Mouse (Mus musculus) layer of hippocampus, postnatal 36 days (tissue): ENCODE measurements around the gene Gstp2. TPM values are rescaled to one million over a fixed set of nuclear protein-coding genes. Genes with fewer than 3 reads are reported as not detected.
"Not testable (repeated sequence)": the region's sequence is repeated elsewhere in the genome, so short reads cannot be mapped to it uniquely, and the experiment has no call there.

Experiments
- DNase-seq, 2 experiments: peaks; one replicate each; pipeline ENCODE4 v3.0.0; 2022
- total RNA-seq, 2 experiments: library from RNA; stranded (reverse); gene quantifications; 2 replicates each; pipeline ENCODE4 v1.2.3; 2021

The Gstp2 gene
- total RNA-seq, 2 experiments from 2014 or later = 36.3 to 43.5 TPM

GRCm38 (mm10) chr19:4070311-4070710, 24.5 kb upstream of the Gstp2 start:
- DNase-seq = no peak

- no peak for DNase-seq
These were observed 23.0 kb upstream of the Gstp2 start for GRCm38 (mm10) chr19:4068717-4069410.

- DNase-seq = not testable (repeated sequence)
These were observed 22.4 kb upstream of the Gstp2 start for GRCm38 (mm10) chr19:4068242-4068641.

- DNase-seq = no peak
These were observed 21.1 kb upstream of the Gstp2 start for GRCm38 (mm10) chr19:4066877-4067276.

- no peak for DNase-seq
These were observed 20.5 kb upstream of the Gstp2 start for GRCm38 (mm10) chr19:4066280-4066679.

GRCm38 (mm10) chr19:4064501-4064900, 18.7 kb upstream of the Gstp2 start:
- not testable (repeated sequence) for DNase-seq

GRCm38 (mm10) chr19:4063357-4063756, 17.5 kb upstream of the Gstp2 start:
- not testable (repeated sequence) for DNase-seq

- DNase-seq = no peak
These were observed 15.2 kb upstream of the Gstp2 start for GRCm38 (mm10) chr19:4060899-4061465.

GRCm38 (mm10) chr19:4060044-4060898, 14.4 kb upstream of the Gstp2 start:
- not testable (repeated sequence) for DNase-seq

GRCm38 (mm10) chr19:4059069-4059740, 13.4 kb upstream of the Gstp2 start, which contains the start of gene Gstp3:
Gene Gstp3, minus strand, starts transcription at chr19:4059569.
- DNase-seq = no peak

- DNase-seq = no peak
These were observed 12.8 kb upstream of the Gstp2 start for GRCm38 (mm10) chr19:4058581-4058980.

GRCm38 (mm10) chr19:4057962-4058361, 12.1 kb upstream of the Gstp2 start:
- no peak for DNase-seq

- DNase-seq = no peak
These were observed 11.6 kb upstream of the Gstp2 start for GRCm38 (mm10) chr19:4057389-4057788.

- no peak for DNase-seq
These were observed 10.9 kb upstream of the Gstp2 start for GRCm38 (mm10) chr19:4056727-4057126.

- DNase-seq = no peak
These were observed 10.3 kb upstream of the Gstp2 start for GRCm38 (mm10) chr19:4055947-4056693.

- no peak for DNase-seq
These were observed 9.6 kb upstream of the Gstp2 start for GRCm38 (mm10) chr19:4055216-4055946.

- DNase-seq = no peak
These were observed 8.8 kb upstream of the Gstp2 start for GRCm38 (mm10) chr19:4054613-4055012.

- no peak for DNase-seq
These were observed 6.8 kb upstream of the Gstp2 start for GRCm38 (mm10) chr19:4052516-4053030.

- peak in 1 of 2 experiments; percentile 36 for DNase-seq
These were observed 6.1 kb upstream of the Gstp2 start for GRCm38 (mm10) chr19:4051741-4052515.

- DNase-seq = no peak
These were observed 5.2 kb upstream of the Gstp2 start for GRCm38 (mm10) chr19:4051016-4051415.
